8 mouse cellular contexts compared by ENCODE assay signal in genomic region chr13:103920933-103921830, GRCm38 (mm10). TPM values are rescaled to one million over a fixed set of nuclear protein-coding genes. Genes with fewer than 3 reads are reported as not detected.
A peak's percentile ranks its signal among the peaks of the same experiment; 100 is the strongest.
DNase-seq lines count a peak whose midpoint lies in the region; ATAC-seq and TF ChIP-seq lines count a peak whose summit lies in the region.

No protein-coding gene starts in this region.

- H3K4me2 ChIP-seq in kidney, embryonic 15.5 days: peak overlapping the region; percentile 89

- 4% methylated on average over 106 of the region's 125 CpGs for WGBS in heart, embryonic 10.5 days
- under 1% methylated on average over 94 of the region's 125 CpGs for WGBS in kidney, embryonic 15.5 days

- H3K9ac ChIP-seq in kidney, embryonic 15.5 days: peak overlapping the region; percentile 94

- H3K27ac ChIP-seq in embryonic fibroblast, embryonic 13.5 days (ENCODE audit: insufficient read depth, low read length): peak overlapping the region; percentile 96
- peak overlapping the region; percentile 100 for H3K27ac ChIP-seq in heart, embryonic 10.5 days
- peak overlapping the region; percentile 100 for H3K27ac ChIP-seq in kidney, embryonic 15.5 days

- TF ChIP-seq POLR2A in embryonic fibroblast, embryonic 13.5 days (IDR thresholded peaks at IDR 0.05; ENCODE audit: low read depth, low read length): peak; percentile 57

- peak overlapping the region; percentile 89 for H3K4me3 ChIP-seq in embryonic fibroblast, embryonic 13.5 days (ENCODE audit: insufficient read depth, low read length)
- peak overlapping the region; percentile 90 for H3K4me3 ChIP-seq in heart, embryonic 10.5 days
- peak overlapping the region; percentile 63 for H3K4me3 ChIP-seq in kidney, embryonic 15.5 days (replicated peaks)

- no peaks in the 10 kb centered on the region for H3K27me3 ChIP-seq in heart, embryonic 10.5 days (ENCODE audit: insufficient read depth, poor library complexity, severe bottlenecking)
- H3K27me3 ChIP-seq in kidney, embryonic 15.5 days: no peaks in the 10 kb centered on the region

- peak; percentile 92 for ATAC-seq in kidney, embryonic 15.5 days (replicated peaks; ENCODE audit: low FRiP score)
- peak; percentile 59 for ATAC-seq in monocyte, adult 5-6 weeks (replicated peaks; ENCODE audit: insufficient number of reproducible peaks, low FRiP score, low TSS enrichment, poor library complexity, severe bottlenecking)

- no peaks in the 10 kb centered on the region for H3K9me3 ChIP-seq in heart, embryonic 10.5 days
- no peaks in the 10 kb centered on the region for H3K9me3 ChIP-seq in kidney, embryonic 15.5 days (replicated peaks)

- DNase-seq in 416B (ENCODE audit: low read depth) (peak; percentile 75), liver (peak; percentile 86)
- peak; percentile 76 to 80 for DNase-seq in adrenal gland, postnatal 4 days (ENCODE audit: low spot score in 2 of 2)
- DNase-seq in heart, embryonic 10.5 days (ENCODE audit: low spot score): peak; percentile 91
- peak; percentile 85 to 93 for DNase-seq in spleen, postnatal 4 days (ENCODE audit: low spot score in 2 of 2)

- TF ChIP-seq CTCF in embryonic fibroblast, embryonic 13.5 days (IDR thresholded peaks at IDR 0.05; ENCODE audit: borderline replicate concordance, insufficient read depth, low read length): no peak

- H3K4me1 ChIP-seq in embryonic fibroblast, embryonic 13.5 days (ENCODE audit: control insufficient read depth, insufficient read depth, low read length): peaks cover 2% of the 10 kb centered on the region; the same call in 1 of the 2 replicates
- H3K4me1 ChIP-seq in heart, embryonic 10.5 days: peaks cover 4% of the 10 kb centered on the region; the same call in 1 of the 2 replicates
- peaks cover 31% of the 10 kb centered on the region for H3K4me1 ChIP-seq in kidney, embryonic 15.5 days

- H3K36me3 ChIP-seq in heart, embryonic 10.5 days: no peaks in the 10 kb centered on the region
- no peaks in the 10 kb centered on the region for H3K36me3 ChIP-seq in kidney, embryonic 15.5 days

RNA-seq across cellular contexts. Expression of gene Erbin, which starts 0.9 kb away (rescaled TPM):
- total RNA-seq in adrenal gland, postnatal 4 days (2021): 100 to 1,000 TPM; 114 to 128 TPM
- 105 and 138 TPM in 2 replicates for polyA plus RNA-seq in embryonic fibroblast, embryonic 13.5 days (2011; ENCODE audit: insufficient read length, low read depth, missing spikeins)
- polyA plus RNA-seq in heart, embryonic 10.5 days (2016; fragmentation: Nextera tagmentation; extraction: Ambion mirVana): 9.7 and 11.2 TPM in 2 replicates
- 17.9 and 19.4 TPM in 2 replicates for polyA plus RNA-seq in kidney, embryonic 15.5 days (2015; fragmentation: Nextera tagmentation; extraction: Ambion mirVana)
- total RNA-seq in monocyte, adult 5-6 weeks (2017): 155 to 190 TPM (median 167 TPM) in 3 replicates

Comparison
In these comparisons a context has a peak if more than half of its experiments do, and no peak if none do; other contexts are left out.
1. Peak in every context shown above with its lines: DNase-seq, ATAC-seq, H3K4me3 ChIP-seq and H3K27ac ChIP-seq.